ENCODE assay signal across 33 mouse cellular contexts in genomic region chr17:31583185-31583584, GRCm38 (mm10). TPM values are rescaled to one million over a fixed set of nuclear protein-coding genes. Genes with fewer than 3 reads are reported as not detected.
DNase-seq lines count a peak whose midpoint lies in the region; ATAC-seq and TF ChIP-seq lines count a peak whose summit lies in the region.
"Had no signal": no experiment of that assay in that cellular context is flagged by ENCODE, and none has a peak within 500 bp of the region (broad histone marks: within the 10 kb centered on the region; RNA-seq: fewer than 3 reads in every experiment).

No protein-coding gene starts in this region.

- no peaks in the 10 kb centered on the region for H3K27me3 ChIP-seq in embryonic facial prominence, embryonic 13.5 days
- H3K27me3 ChIP-seq in embryonic facial prominence, embryonic 10.5 days (replicated peaks; ENCODE audit: low read depth, poor library complexity, severe bottlenecking): no peaks in the 10 kb centered on the region
- no peaks in the 10 kb centered on the region for H3K27me3 ChIP-seq in intestine, embryonic 14.5 days (replicated peaks; ENCODE audit: control insufficient read depth, insufficient read depth, low read length)
- H3K27me3 ChIP-seq in intestine, postnatal 0 days (replicated peaks; ENCODE audit: control insufficient read depth, insufficient read depth, low read length): no peaks in the 10 kb centered on the region
- H3K27me3 ChIP-seq in neural tube, embryonic 11.5 days (ENCODE audit: control insufficient read depth, insufficient read depth, low read length): no peaks in the 10 kb centered on the region
- H3K27me3 ChIP-seq in neural tube, embryonic 14.5 days (ENCODE audit: control insufficient read depth, insufficient read depth, low read length): no peaks in the 10 kb centered on the region
- H3K27me3 ChIP-seq: CH12.LX; forebrain, embryonic 13.5 days; heart, embryonic 12.5 days; lung, embryonic 15.5 days; neural tube, embryonic 12.5 days; stomach, embryonic 15.5 days had no signal

- no peak overlapping the region for H3K4me2 ChIP-seq in embryonic facial prominence, embryonic 13.5 days
- H3K4me2 ChIP-seq in intestine, embryonic 14.5 days (ENCODE audit: low read length): no peak overlapping the region
- no peak overlapping the region for H3K4me2 ChIP-seq in intestine, postnatal 0 days (replicated peaks; ENCODE audit: low read depth)
- no peak overlapping the region for H3K4me2 ChIP-seq in neural tube, embryonic 11.5 days (ENCODE audit: low read depth)
- no peak overlapping the region for H3K4me2 ChIP-seq in neural tube, embryonic 14.5 days (ENCODE audit: low read depth, low read length)
- H3K4me2 ChIP-seq: forebrain, embryonic 13.5 days; heart, embryonic 12.5 days; liver, embryonic 11.5 days; lung, embryonic 15.5 days; midbrain, embryonic 11.5 days; neural tube, embryonic 12.5 days; stomach, embryonic 15.5 days had no signal

- 0 out of 2 replicates have a peak overlapping the region, but pooled peaks have one; percentile 1 for H3K9ac ChIP-seq in embryonic facial prominence, embryonic 13.5 days
- no peak overlapping the region for H3K9ac ChIP-seq in intestine, embryonic 14.5 days (ENCODE audit: low read length)
- H3K9ac ChIP-seq in intestine, postnatal 0 days (ENCODE audit: low read depth, low read length): no peak overlapping the region
- no peak overlapping the region for H3K9ac ChIP-seq in neural tube, embryonic 11.5 days (ENCODE audit: low read length)
- H3K9ac ChIP-seq in neural tube, embryonic 14.5 days (replicated peaks; ENCODE audit: low read depth, low read length): 0 out of 2 replicates have a peak overlapping the region, but pooled peaks have one; percentile 16
- H3K9ac ChIP-seq: forebrain, embryonic 13.5 days; heart, embryonic 12.5 days; lung, embryonic 15.5 days; neural tube, embryonic 12.5 days; stomach, embryonic 15.5 days had no signal

- H3K36me3 ChIP-seq in embryonic facial prominence, embryonic 13.5 days: peaks cover 12% of the 10 kb centered on the region; the same call in 1 of the 2 replicates
- peaks cover 13% of the 10 kb centered on the region for H3K36me3 ChIP-seq in embryonic facial prominence, embryonic 10.5 days (replicated peaks)
- peaks cover 9% of the 10 kb centered on the region; the same call in 1 of the 2 replicates for H3K36me3 ChIP-seq in intestine, embryonic 14.5 days (ENCODE audit: control insufficient read depth, insufficient read depth, low read length)
- 0 out of 2 replicates have a peak, but pooled peaks cover 5% of the 10 kb centered on the region for H3K36me3 ChIP-seq in intestine, postnatal 0 days (ENCODE audit: control insufficient read depth, insufficient read depth)
- H3K36me3 ChIP-seq in neural tube, embryonic 11.5 days (ENCODE audit: control insufficient read depth, insufficient read depth, low read length): peaks cover 5% of the 10 kb centered on the region; the same call in 1 of the 2 replicates
- no peaks in the 10 kb centered on the region; the same call in 1 of the 2 replicates for H3K36me3 ChIP-seq in neural tube, embryonic 14.5 days (ENCODE audit: control insufficient read depth, insufficient read depth, low read length)

- WGBS in embryonic facial prominence, embryonic 13.5 days: 64% methylated on average over 3 of the region's 3 CpGs
- 87% methylated on average over 3 of the region's 3 CpGs for WGBS in embryonic facial prominence, embryonic 10.5 days
- 34% methylated on average over 3 of the region's 3 CpGs for WGBS in intestine, embryonic 14.5 days
- WGBS in intestine, postnatal 0 days: 35% methylated on average over 3 of the region's 3 CpGs
- WGBS in neural tube, embryonic 11.5 days: 28% methylated on average over 3 of the region's 3 CpGs
- WGBS in neural tube, embryonic 14.5 days: 12% methylated on average over 3 of the region's 3 CpGs

- H3K9me3 ChIP-seq in embryonic facial prominence, embryonic 13.5 days: no peaks in the 10 kb centered on the region
- no peaks in the 10 kb centered on the region for H3K9me3 ChIP-seq in embryonic facial prominence, embryonic 10.5 days
- no peaks in the 10 kb centered on the region for H3K9me3 ChIP-seq in intestine, embryonic 14.5 days (ENCODE audit: control insufficient read depth, low read length)
- no peaks in the 10 kb centered on the region for H3K9me3 ChIP-seq in intestine, postnatal 0 days (ENCODE audit: control insufficient read depth)
- no peaks in the 10 kb centered on the region for H3K9me3 ChIP-seq in neural tube, embryonic 11.5 days (ENCODE audit: control insufficient read depth, low read length)
- no peaks in the 10 kb centered on the region for H3K9me3 ChIP-seq in neural tube, embryonic 14.5 days (ENCODE audit: control insufficient read depth, low read length)
- H3K9me3 ChIP-seq: forebrain, embryonic 13.5 days; heart, embryonic 12.5 days; hindbrain, embryonic 10.5 days; lung, embryonic 15.5 days; neural tube, embryonic 12.5 days; stomach, embryonic 15.5 days had no signal

- no peak for DNase-seq in embryonic facial prominence, embryonic 10.5 days (ENCODE audit: low spot score)
- DNase-seq in intestine, embryonic 14.5 days (ENCODE audit: low spot score): no peak
- no peak for DNase-seq in neural tube, embryonic 11.5 days (ENCODE audit: low spot score)
- DNase-seq in neural tube, embryonic 10.5 days (ENCODE audit: extremely low spot score, low spot score): no peak
- DNase-seq in layer of hippocampus, postnatal 14 days (ENCODE audit: low spot score in 2 of 2): no peak
- DNase-seq: adrenal gland, postnatal 14 days; cerebellum, adult 11 months; cerebellum, adult 9-10 months; cerebellum, postnatal 36 days; embryo, embryonic 11 days; gastrocnemius, postnatal 25 days; heart, adult 11 months; heart, postnatal 10 days; kidney, adult 8-10 months; kidney, postnatal 4 days; lung, postnatal 36 days; right cerebral cortex, postnatal 25 days; thymus, adult 18-20 months; thymus, postnatal 25 days had no signal

- no peak for ATAC-seq in embryonic facial prominence, embryonic 13.5 days (ENCODE audit: insufficient number of reproducible peaks, insufficient read depth, low FRiP score, low TSS enrichment, low read depth)
- 0 out of 2 replicates have a peak, but pooled peaks have one; percentile 30 for ATAC-seq in intestine, embryonic 14.5 days (replicated peaks; ENCODE audit: low FRiP score, low TSS enrichment, low read depth)
- no peak for ATAC-seq in intestine, postnatal 0 days
- no peak for ATAC-seq in neural tube, embryonic 11.5 days (ENCODE audit: insufficient read depth, low FRiP score, low TSS enrichment)
- ATAC-seq in neural tube, embryonic 14.5 days (ENCODE audit: low read depth): no peak
- ATAC-seq: forebrain, embryonic 13.5 days had no signal

- no peak overlapping the region for H3K27ac ChIP-seq in embryonic facial prominence, embryonic 13.5 days
- H3K27ac ChIP-seq in embryonic facial prominence, embryonic 10.5 days (replicated peaks): no peak overlapping the region; the same call in 1 of the 2 replicates
- H3K27ac ChIP-seq in intestine, embryonic 14.5 days (ENCODE audit: low read depth): peak overlapping the region; percentile 22; the same call in 1 of the 2 replicates
- H3K27ac ChIP-seq in intestine, postnatal 0 days (ENCODE audit: low read depth, low read length): no peak overlapping the region
- H3K27ac ChIP-seq in neural tube, embryonic 11.5 days (ENCODE audit: low read depth, low read length): 0 out of 2 replicates have a peak overlapping the region, but pooled peaks have one; percentile 8
- peak overlapping the region; percentile 6; the same call in 1 of the 2 replicates for H3K27ac ChIP-seq in neural tube, embryonic 14.5 days (ENCODE audit: low read depth, low read length)
- H3K27ac ChIP-seq: forebrain, embryonic 13.5 days; hindbrain, embryonic 10.5 days; kidney, postnatal 0 days; lung, embryonic 15.5 days; neural tube, embryonic 12.5 days; stomach, embryonic 15.5 days had no signal

- no peak overlapping the region for H3K4me3 ChIP-seq in embryonic facial prominence, embryonic 13.5 days
- no peak overlapping the region for H3K4me3 ChIP-seq in embryonic facial prominence, embryonic 10.5 days
- H3K4me3 ChIP-seq in intestine, embryonic 14.5 days (ENCODE audit: low read depth, low read length): no peak overlapping the region
- no peak overlapping the region for H3K4me3 ChIP-seq in intestine, postnatal 0 days (ENCODE audit: low read depth, low read length)
- H3K4me3 ChIP-seq in neural tube, embryonic 11.5 days (ENCODE audit: low read depth, low read length): no peak overlapping the region
- H3K4me3 ChIP-seq in neural tube, embryonic 14.5 days (ENCODE audit: low read depth, low read length): no peak overlapping the region
- H3K4me3 ChIP-seq: forebrain, embryonic 13.5 days; heart, embryonic 12.5 days; hindbrain, embryonic 10.5 days; lung, embryonic 15.5 days; neural tube, embryonic 12.5 days; stomach, embryonic 15.5 days had no signal

- no peak for TF ChIP-seq CTCF in intestine, postnatal 0 days (IDR thresholded peaks at IDR 0.05; ENCODE audit: low read depth)

- peaks cover 27% of the 10 kb centered on the region for H3K4me1 ChIP-seq in embryonic facial prominence, embryonic 13.5 days
- H3K4me1 ChIP-seq in embryonic facial prominence, embryonic 10.5 days: peaks cover 28% of the 10 kb centered on the region; the same call in 1 of the 2 replicates
- peaks cover 3% of the 10 kb centered on the region for H3K4me1 ChIP-seq in intestine, embryonic 14.5 days (replicated peaks; ENCODE audit: control insufficient read depth, insufficient read depth, low read length)
- H3K4me1 ChIP-seq in intestine, postnatal 0 days (replicated peaks; ENCODE audit: control insufficient read depth, insufficient read depth, low read length): no peaks in the 10 kb centered on the region
- peaks cover 8% of the 10 kb centered on the region for H3K4me1 ChIP-seq in neural tube, embryonic 11.5 days (ENCODE audit: control insufficient read depth, insufficient read depth, low read length)
- peaks cover 21% of the 10 kb centered on the region for H3K4me1 ChIP-seq in neural tube, embryonic 14.5 days (ENCODE audit: control insufficient read depth, insufficient read depth, low read length)

RNA-seq across cellular contexts. Expression of gene Pknox1, which starts 18.7 kb away (rescaled TPM):
- polyA plus RNA-seq in embryonic facial prominence, embryonic 13.5 days (2015; fragmentation: Nextera tagmentation; extraction: Ambion mirVana): 26.5 and 27.8 TPM in 2 replicates
- 22.9 and 25.1 TPM in 2 replicates for polyA plus RNA-seq in embryonic facial prominence, embryonic 10.5 days (2016; fragmentation: Nextera tagmentation; extraction: Ambion mirVana)
- polyA plus RNA-seq in intestine, embryonic 14.5 days (2014; fragmentation: Nextera tagmentation; extraction: Ambion mirVana): 39.4 and 43.5 TPM in 2 replicates
- polyA plus RNA-seq in intestine, postnatal 0 days (2015; fragmentation: Nextera tagmentation; extraction: Ambion mirVana): 10.3 and 11.2 TPM in 2 replicates
- polyA plus RNA-seq in neural tube, embryonic 11.5 days (2014; fragmentation: Nextera tagmentation; extraction: Ambion mirVana): 46.4 and 52.4 TPM in 2 replicates
- 60.2 and 64.9 TPM in 2 replicates for polyA plus RNA-seq in neural tube, embryonic 14.5 days (2014; fragmentation: Nextera tagmentation; extraction: Ambion mirVana)
- total RNA-seq in layer of hippocampus, postnatal 14 days (2021): 10 to 100 TPM; 15.3 to 18.9 TPM

RNA-seq across cellular contexts. Expression of gene Cbs, which starts 53.9 kb away (rescaled TPM):
- 2.9 and 4.3 TPM in 2 replicates for polyA plus RNA-seq in embryonic facial prominence, embryonic 13.5 days (2015; fragmentation: Nextera tagmentation; extraction: Ambion mirVana)
- 2.5 and 2.8 TPM in 2 replicates for polyA plus RNA-seq in embryonic facial prominence, embryonic 10.5 days (2016; fragmentation: Nextera tagmentation; extraction: Ambion mirVana)
- polyA plus RNA-seq in intestine, embryonic 14.5 days (2014; fragmentation: Nextera tagmentation; extraction: Ambion mirVana): 2.1 and 5.9 TPM in 2 replicates
- 0.09 and 0.55 TPM in 2 replicates for polyA plus RNA-seq in intestine, postnatal 0 days (2015; fragmentation: Nextera tagmentation; extraction: Ambion mirVana)
- polyA plus RNA-seq in neural tube, embryonic 11.5 days (2014; fragmentation: Nextera tagmentation; extraction: Ambion mirVana): 1.3 and 2.4 TPM in 2 replicates
- 10.1 and 10.7 TPM in 2 replicates for polyA plus RNA-seq in neural tube, embryonic 14.5 days (2014; fragmentation: Nextera tagmentation; extraction: Ambion mirVana)
- 10 to 100 TPM; 75.4 to 91.4 TPM for total RNA-seq in layer of hippocampus, postnatal 14 days (2021)
- total RNA-seq: megakaryocyte, adult 5-6 weeks had no signal

Comparison
In these comparisons a context has a peak if more than half of its experiments do, and no peak if none do; other contexts are left out.
1. H3K27ac ChIP-seq: peak in intestine, embryonic 14.5 days (single experiment), neural tube, embryonic 11.5 days (single experiment) and neural tube, embryonic 14.5 days (single experiment); none in embryonic facial prominence, embryonic 13.5 days (single experiment), embryonic facial prominence, embryonic 10.5 days (single experiment) and intestine, postnatal 0 days (single experiment).
2. H3K9ac ChIP-seq: peak in embryonic facial prominence, embryonic 13.5 days (single experiment) and neural tube, embryonic 14.5 days (single experiment); none in intestine, embryonic 14.5 days (single experiment), intestine, postnatal 0 days (single experiment) and neural tube, embryonic 11.5 days (single experiment).